Mouse (Mus musculus): ENCODE measurements around the gene Pcnx3. TPM values are rescaled to one million over a fixed set of nuclear protein-coding genes. Genes with fewer than 3 reads are reported as not detected.
A peak's percentile ranks its signal among the peaks of the same experiment; 100 is the strongest.

Pcnx3 gene
- total RNA-seq, 1 experiment from 2014 or later, result 78.4 TPM

DNA sequence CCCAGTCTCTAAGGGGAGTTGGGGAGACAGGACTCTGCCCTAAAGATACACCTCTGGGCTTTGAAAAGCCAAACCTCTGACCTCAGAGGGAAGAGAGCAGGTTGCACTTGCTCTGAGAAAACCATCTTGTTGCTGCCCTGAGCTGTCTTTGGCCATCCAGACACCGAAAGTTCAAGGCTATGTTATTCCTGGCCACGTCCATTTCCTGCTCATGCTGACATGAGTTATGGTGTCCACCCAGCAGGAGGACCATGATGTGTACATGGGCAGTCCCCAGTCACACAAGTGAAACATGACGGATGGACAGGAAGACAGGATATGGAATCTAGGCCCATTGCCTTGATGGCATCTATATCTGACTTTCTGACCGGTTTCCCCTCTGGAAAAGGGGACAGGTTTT, 8.3 kb downstream of the Pcnx3 start:
- peak; percentile 78 for DNase-seq

DNA sequence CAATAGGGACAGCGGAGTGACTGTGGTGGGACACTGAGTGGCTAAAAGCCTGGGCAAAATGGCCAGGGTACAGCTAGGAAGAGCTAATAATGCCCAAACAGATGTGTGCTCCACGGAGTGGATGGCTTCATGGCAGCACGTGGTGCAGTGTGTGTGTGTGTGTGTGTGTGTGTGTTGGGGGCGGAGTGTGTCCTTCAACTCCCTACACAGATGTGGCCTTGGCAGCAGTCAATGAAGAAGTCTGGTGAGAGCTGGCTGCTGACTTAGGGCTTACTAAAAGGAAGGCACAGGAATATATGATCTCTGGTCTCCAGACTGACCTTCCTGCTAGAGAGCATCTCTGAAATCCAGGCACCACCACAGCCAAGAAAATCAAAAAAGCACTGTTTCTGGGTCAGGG, 20.3 kb downstream of the Pcnx3 start:
- peak; percentile 58 for DNase-seq

DNA sequence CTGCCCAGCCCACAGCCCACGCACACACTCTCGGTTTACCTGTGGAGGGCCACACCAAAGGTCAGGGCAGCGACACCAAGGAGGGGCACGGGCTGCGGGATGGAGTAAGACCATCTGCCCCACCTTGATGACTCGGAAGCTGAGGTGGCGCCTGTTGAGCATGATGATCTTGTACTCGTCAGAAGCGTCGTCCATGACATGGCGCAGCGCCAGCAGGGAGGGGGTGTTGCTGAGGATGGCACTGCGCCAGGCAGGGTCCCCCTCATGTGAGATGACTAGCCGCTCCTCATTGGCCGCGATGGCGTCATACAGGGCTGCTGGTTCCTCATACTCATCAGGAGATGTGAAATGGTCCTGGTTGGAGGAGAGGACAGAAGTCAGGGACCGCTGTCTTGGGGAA, 22.3 kb downstream of the Pcnx3 start:
- DNase-seq, result no peak

DNA sequence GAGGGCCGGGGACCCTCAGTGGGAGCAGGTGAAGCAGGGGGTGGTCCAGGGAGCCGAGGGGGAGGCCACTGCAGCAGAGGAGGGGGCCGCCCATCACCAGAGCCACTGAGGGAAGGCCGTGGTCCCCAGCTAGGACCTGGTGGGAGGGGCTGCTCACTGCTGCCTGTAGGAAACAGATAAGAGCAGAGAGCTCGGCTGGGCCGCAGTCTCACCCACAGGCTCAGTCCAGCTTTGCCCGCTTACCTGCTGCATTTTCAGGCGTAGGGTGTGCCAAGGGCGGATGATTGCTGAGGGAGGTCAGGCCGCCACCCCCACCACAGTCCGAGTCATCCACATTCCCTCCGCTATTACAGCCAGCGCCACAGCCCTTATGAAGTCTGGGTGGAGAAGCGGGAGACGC, 23.2 kb downstream of the Pcnx3 start:
- no peak for DNase-seq

DNA sequence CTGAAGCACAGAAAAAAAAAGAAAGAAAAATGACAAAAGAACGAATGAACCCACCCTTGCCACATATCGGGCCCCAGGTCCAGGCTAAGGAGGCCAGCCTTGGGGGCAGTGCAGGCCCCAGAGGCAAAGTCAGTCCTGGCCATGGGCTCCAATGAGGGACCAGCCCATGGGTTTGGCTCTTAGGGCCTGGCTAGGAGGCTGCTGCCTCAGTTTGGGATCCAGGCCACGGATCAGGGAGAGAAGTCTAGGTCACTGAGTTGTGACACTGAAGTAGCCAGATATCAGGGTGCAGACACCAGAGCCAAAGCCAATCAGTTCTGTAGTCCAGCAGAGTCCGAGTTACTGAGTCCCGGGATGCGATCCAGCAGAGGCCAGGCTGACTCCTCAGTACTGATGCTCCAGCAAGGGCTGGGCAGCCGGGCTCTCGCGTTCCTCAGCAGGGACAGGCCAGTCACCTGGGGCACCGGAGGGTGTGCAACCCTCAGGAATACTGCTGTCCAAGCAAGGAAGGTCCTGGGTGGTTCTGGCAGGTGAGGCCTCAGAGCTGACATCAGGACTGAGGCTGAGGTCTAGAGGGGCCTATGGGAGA, 23.9 kb downstream of the Pcnx3 start:
- no peak for DNase-seq

DNA sequence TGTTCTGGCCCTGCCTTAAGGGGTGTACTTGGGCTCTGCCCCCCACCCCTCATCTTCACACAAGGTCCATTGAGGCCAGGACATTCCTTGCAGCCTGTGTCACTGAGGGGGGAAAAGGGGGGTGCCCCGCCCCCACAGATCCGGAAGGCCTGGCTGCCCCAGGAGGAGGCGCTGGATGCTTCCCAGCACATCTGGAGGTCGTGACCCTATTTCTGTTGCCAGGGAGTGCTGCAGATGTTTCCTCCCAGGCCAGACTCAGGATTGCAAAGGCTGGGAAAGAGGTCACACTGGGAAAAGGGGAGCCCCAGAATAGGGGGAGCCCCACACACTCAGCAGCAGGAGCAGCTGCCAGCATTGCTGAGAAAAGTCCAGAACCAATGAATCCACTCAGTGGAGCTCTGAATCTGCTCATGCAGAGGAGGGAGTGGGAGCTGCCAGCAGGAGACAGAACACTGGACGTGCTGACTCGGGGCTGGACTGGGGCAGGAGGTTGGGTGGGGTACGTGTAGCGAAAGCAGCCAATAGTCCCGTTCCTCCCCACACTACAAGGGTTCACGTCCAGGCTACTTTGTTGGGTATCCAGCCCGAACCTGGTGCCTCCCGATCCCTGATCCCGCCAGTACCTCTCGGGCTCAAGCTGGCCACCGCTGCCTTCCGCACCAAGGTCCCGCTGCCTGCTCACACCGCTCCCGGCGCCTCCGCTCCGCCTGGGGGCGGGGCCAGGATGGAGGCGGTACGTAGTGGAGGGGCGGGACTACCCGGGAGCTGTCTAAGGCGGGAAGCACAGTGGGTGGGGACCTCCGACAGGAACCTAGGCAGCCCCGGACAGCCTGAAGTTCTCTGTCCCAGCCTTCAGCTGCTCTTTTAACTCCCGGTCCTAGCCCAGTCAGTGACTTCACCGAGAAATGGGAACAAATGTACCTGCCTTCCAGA, 25.5 kb downstream of the Pcnx3 start, which contains the start of gene Sipa1:
Sipa1 (minus strand) TSS at position 727 of the 933 bp plus-strand sequence.
- DNase-seq, result peak; percentile 97

DNA sequence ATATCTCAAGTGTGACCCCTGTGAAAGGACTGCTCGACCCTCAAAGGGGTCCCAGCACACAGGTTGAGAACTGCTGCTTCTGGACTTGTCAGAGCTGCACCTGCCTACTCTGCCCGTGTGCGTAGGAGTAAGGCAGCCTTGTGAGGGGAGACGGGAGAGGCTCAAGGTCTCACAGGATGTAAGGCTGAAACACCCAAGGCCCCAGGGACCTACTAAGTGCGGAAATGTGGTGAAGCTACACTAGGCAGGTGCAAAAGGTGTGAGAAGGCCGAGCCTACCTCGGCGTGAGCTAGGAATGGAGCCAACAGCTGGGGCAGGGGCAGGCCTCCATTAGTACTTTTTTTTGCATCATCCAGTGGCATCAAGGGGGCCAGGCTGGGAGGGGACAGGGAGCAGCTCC, 26.4 kb downstream of the Pcnx3 start:
- DNase-seq, result no peak

DNA sequence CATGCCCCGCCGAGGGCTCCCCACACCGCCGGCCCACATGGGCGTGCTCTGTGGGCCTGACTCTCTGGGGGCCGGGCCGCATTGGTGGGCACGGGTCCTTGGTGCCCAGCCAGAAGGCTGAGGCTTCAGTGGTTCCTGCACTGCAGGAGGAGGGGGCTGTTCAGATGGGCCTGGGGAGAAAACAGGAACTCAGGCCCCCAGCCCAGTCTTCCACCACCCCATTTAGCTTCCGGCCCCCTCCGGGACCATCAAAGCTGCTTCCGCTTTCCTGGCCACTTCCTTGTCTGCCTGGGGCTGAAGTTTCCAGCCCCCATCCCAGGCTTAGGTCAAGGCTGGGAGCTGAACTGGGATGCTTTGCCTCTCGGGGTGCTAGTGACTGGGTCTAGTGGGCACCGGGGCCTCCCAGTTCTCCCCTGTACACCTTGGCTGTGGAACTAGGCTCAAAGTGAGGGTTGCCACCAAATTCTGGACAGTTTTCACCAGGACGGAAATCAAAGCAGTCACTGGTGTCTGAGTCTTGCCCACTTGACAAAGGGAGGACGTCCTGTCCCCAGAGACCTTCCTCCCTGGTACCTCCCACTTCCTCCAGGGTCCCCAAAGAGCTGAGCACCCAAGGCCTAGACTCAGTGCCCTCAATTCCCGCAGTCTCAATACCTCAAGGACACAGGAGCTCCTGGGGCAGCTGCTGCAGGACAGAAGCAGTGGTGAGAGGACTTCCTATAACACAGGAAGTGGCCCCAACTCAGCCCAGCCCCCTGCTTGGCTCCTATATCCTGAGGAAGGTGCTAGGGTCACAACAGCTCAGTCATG, 27.6 kb downstream of the Pcnx3 start:
- peak; percentile 59 for DNase-seq

DNA sequence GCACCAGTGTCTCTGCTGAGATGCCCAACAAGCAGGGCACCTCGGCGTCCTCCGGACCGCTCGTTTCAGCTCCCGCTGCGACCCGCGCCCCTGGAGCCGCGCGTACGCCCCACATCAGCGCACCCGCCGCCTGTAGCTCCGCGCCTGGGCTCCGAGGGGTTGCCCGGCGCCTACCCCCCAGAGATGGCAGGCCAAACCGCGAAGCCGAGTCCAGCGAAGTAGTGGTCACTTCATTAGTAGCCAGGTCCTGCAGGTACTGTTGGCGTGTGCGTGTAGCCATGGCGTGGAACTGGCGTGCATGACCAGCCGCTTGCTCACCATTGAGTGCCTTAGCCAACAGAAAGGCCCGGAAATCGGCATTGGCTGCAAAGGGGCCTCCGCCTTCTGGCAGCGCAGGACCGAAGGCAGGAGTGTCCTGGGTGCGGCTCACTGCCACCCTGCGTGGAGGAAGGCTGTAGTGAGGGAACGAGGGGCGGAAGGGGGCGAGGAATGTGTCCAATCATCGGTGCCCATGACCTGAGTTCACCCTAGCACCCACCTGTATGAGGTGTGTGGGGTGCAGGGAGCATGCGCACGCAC, 33.9 kb downstream of the Pcnx3 start:
- no peak for DNase-seq

DNA sequence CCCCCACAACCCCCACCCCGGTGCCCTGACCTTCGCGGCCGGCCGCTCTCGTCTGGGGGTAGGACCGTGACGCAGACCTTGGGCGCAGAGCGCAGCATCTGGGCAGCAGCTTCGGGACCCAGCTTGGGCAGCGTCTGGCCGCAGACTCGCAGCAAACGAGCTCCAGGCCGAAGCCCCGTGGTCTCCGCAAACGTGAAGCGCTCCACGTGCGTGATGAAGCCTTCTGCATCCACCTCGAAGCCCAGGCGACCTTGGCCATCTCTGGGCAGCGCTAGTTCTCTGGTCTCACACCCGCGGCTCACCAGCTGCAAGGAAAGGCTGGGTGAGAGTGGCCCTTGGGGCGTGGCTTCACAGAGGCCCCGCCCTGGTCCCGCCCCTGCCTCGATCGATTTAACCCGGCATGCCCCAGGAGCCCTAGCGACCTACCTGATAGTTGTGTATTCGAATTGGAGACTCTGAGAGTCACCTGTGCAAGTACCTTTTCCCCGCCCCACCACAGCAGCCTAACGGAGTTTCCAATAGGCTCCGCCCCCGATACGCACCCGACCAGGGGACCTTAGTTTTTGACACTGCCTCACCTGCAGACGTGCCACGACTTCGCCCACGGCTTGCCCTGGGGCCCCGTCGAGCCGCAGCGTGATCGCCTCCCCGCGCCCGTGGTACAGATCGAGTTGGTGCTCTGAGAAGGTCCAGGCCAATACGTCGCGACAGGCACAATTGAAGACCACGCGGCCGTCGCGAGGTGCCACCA, 34.6 kb downstream of the Pcnx3 start:
- DNase-seq, result peak; percentile 57

DNA sequence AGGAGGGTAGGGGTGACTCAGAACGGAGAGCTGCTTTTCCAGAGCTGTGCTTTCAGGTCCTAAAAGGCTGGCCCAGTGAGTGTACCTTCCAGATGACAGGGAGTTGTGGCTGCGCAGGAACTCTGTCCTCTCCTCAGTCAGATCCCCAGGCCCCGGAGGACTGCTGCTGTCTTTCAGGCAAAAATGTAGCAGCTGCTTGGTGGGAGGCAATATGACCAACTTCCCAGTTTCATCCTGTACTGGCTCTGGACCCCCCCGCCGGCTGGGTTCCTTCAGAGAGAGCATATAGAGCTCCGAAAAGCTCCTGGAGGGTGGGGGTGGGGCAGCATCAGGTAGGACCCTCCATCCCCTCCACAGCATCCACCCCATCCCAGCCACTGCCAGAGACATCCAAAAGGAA, 36.1 kb downstream of the Pcnx3 start:
- no peak for DNase-seq

DNA sequence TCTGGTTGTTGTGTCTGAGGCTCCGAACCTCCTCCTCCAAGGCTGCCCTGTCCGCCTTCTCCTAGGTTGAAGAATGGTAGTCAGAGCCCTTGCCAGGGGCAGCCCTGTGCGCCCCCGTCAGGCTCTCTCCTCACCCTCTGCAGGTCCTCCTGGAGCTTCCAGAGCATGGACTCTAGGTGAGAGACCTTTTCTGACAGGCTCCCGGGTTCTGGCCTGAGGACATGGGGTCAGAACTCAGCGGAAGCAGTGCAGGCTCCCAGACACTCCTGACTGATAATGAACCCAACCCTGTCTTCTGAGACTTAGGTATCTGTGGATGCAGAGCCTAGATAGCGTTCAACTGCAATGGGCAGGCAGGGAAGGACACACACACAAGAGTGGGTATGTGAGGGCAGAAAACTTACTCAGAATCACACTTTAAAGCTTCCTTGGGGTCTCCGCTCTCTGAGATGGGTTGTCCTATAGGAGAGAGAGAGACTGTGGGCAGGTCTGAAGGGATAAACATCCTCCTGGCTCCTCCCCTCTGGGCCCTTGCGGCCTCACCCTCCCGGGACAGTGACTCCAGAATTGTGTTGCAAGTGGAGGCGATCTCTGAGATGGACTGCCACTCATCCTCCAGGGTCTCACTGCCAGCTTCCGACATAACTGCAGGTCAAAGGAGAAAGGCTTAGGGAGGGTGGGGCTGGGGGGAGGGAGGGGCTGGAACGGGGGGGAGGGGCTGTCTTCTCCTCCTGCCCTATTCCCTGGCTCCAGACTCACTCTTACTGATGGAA, 37.0 kb downstream of the Pcnx3 start:
- DNase-seq, result no peak

DNA sequence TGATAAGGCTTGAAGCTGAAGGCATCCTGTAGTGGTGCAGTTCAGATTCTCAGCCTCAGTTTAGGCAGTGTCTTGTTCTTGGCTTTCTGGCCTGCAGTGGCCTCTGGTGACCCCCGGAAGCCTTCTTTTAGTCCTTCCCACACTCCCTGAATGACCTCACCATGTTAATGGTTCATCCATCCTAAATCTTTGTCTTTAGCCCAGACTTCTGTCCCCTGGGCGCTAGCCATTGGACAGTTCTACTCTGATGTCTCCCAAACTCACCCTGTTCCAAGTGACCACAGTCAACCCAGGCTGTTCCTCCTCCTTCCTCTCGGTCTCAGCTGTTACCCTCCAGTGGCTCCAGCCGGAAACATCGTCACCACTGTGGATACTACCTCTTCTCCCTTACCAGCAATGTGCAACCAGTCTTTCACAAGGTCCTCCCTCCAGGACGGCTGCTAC, 39.4 kb downstream of the Pcnx3 start:
- DNase-seq, result peak; percentile 60

DNA sequence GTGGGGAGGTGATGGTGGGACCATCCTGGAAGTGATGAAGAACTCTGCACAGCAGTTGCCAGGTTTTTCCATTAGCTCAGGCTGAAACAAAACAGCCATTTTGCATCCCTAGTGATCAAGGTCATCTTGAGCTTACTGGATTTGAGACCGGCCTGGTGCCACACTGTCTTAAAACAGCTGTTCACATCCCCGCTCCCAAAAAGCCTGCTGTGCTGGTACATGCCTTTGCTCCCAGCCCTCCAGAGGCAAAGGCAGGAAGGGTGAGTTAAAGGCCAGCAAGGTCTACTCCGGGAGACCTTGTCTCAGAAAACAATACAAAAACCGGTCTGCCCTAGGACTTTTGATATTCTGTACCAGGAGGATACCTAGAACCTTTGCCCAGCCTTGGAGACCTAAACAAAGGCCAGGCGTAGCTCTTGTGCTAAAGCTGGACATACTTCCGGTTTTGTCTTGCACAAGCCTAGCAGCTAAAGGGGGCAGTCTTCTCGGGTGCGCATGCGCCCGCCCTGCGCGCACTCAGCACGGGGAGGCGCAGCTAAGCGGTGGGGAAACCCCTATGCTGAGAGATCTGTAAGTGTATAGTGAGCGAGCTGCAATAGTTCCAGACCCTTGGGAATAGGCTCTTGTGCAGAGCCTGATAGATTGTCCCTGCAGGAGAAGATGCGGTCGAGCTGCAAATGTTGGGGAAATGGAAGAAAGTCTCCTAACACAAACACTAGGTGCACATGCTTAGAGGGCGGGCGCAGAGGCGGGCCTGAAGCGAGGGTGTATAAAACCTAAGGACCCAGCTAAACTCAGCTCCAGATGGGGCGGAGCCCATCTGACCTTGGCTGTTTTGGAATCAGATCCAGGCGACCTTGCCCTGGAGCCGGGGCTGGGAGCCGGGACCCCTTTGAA, 40.1 kb downstream of the Pcnx3 start:
- peak; percentile 91 for DNase-seq

DNA sequence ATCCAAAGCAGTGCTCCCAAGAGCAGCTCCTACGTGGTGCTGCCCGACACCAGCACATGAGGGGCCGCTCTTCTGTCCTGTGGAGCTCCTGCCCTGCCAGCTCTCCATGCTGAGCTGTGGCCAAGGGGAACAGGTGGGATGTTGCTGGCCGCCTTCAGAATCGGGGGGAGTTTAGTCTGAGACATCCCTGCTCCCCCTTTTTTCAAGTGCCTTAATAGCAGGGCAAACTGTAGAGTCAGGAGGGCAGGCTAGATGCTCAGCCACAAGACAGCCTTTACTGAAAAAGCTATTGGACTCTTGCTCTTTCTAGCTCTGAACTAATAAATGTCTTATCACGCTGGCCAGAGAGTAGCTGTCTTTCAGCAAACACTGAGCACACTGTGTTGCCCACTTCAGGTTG, 40.9 kb downstream of the Pcnx3 start:
- DNase-seq, result no peak

DNA sequence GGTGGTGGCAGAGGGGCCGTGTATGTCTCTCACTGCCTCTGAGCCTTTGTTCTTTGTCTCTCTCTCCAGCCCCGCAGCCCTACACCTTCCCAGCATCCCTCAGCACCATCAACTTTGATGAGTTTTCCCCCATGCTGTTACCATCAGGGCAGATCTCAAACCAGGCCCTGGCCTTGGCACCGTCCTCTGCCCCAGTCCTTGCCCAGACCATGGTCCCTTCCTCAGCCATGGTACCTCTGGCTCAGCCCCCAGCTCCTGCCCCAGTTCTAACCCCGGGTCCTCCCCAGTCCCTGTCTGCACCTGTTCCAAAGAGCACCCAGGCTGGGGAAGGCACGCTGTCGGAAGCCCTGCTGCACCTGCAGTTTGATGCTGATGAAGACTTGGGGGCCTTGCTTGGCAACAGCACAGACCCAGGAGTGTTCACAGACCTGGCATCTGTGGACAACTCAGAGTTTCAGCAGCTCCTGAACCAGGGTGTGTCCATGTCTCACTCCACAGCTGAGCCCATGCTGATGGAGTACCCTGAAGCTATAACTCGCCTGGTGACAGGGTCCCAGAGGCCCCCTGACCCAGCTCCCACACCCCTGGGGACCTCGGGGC, 41.9 kb downstream of the Pcnx3 start:
- no peak for DNase-seq

DNA sequence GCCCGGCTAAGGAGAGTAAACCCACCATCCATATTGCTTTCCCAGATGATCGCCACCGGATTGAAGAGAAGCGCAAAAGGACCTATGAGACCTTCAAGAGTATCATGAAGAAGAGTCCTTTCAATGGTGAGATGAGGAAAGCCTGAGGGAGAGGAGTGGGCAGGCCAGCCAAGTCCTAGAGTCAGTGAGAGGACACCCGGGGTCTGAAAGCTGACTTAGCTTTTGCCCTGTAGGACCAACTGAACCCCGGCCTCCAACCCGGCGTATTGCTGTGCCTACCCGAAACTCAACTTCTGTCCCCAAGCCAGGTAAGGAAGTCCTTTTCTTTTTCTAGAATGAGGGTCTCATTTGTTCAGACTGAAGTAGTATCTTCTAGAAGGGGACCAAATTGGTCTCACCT, 43.4 kb downstream of the Pcnx3 start:
- no peak for DNase-seq

DNA sequence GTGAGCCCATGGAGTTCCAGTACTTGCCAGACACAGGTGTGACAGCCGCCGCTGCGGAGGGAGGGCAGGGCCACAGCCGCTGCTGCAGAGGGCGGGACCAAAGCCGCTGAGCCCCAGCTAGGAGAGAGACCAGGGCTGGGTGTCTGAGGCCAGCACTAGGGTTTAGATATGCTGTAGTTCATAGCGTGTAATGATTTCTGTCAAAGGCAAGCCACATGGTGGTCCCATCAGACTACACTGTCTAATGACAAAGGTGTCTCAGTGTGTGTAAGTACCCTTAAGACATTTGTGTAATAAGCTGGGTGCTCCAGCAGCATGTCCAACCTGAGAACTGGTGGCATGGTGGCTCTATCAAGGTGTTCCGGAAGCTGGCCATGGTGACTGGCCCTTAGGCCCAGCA, 47.1 kb downstream of the Pcnx3 start:
- no peak for DNase-seq

DNA sequence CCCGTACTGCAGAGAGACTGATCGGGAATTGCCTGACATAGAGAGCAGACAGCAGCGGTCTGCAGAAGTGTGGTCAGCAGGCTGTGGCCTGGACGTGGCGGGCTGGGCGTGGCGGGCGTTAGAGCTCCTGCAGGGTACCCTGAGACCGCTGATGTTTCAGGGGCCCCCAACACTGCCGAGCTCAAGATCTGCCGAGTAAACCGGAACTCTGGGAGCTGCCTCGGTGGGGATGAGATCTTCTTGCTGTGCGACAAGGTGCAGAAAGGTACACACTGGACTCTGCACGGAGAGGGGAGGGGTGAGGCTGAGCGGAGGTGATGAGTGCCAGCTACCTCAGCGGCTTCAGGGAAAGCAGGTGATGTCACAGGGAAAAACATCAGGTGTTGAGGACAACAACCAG, 47.7 kb downstream of the Pcnx3 start:
- DNase-seq, result no peak

Data from adrenal gland, postnatal 14 days (tissue).